Mouse (Mus musculus) heart, embryonic 14.5 days (tissue): ENCODE results near the gene Aqp9. TPM values are rescaled to one million over a fixed set of nuclear protein-coding genes. Genes with fewer than 3 reads are reported as not detected.

Experiments used
- ATAC-seq: fragments of 200-750 bp; cut with Nextera tagmentation; 2 replicates; pipeline ENCODE4 v1.8.0; 2017; ENCODE audit warnings: low read depth, moderate TSS enrichment; ENCODE audit not compliant: insufficient number of reproducible peaks, insufficient read depth, low FRiP score
- H3K27ac ChIP-seq, 2 experiments: fragments of 200-500 bp in 1 of 2; fragments of 300-500 bp in 1 of 2; sonication (generic) in 1 of 2; replicated peaks in 1 of 2; 2 replicates each; pipeline ENCODE4 v1.5.1; 2012 to 2014; ENCODE audit warnings: low read depth in 2 of 2, low read length in 2 of 2, control low read depth in 1 of 2, mild to moderate bottlenecking in 1 of 2, mixed read lengths in 1 of 2; ENCODE audit not compliant: control insufficient read depth in 1 of 2, insufficient read depth in 1 of 2
- H3K27me3 ChIP-seq: fragments of 300-500 bp; sonication (generic); 2 replicates; pipeline ENCODE4 v1.6.1; 2014; ENCODE audit warnings: mild to moderate bottlenecking, low read length, control low read depth; ENCODE audit not compliant: control insufficient read depth, insufficient read depth
- H3K36me3 ChIP-seq: fragments of 300-500 bp; sonication (generic); 2 replicates; pipeline ENCODE4 v1.6.1; 2014; ENCODE audit warnings: mild to moderate bottlenecking, control low read depth, low read length, mixed read lengths; ENCODE audit not compliant: control insufficient read depth, insufficient read depth
- H3K4me1 ChIP-seq, 2 experiments: fragments of 200-500 bp in 1 of 2; fragments of 300-500 bp in 1 of 2; sonication (generic) in 1 of 2; 2 replicates each; pipeline ENCODE4 v1.6.1; 2012 to 2014; ENCODE audit warnings: low read length in 2 of 2, control low read depth in 1 of 2, mixed read lengths in 1 of 2; ENCODE audit not compliant: control insufficient read depth in 2 of 2, insufficient read depth in 2 of 2
- H3K4me2 ChIP-seq: fragments of 300-500 bp; sonication (generic); 2 replicates; pipeline ENCODE4 v1.6.1; 2014; ENCODE audit warnings: mild to moderate bottlenecking, low read length
- H3K4me3 ChIP-seq, 2 experiments: fragments of 200-500 bp in 1 of 2; fragments of 300-500 bp in 1 of 2; sonication (generic) in 1 of 2; 2 replicates each; pipeline ENCODE4 v1.5.1; 2012 to 2014; ENCODE audit warnings: low read length in 2 of 2, mild to moderate bottlenecking in 2 of 2, control low read depth in 1 of 2, low read depth in 1 of 2, moderate library complexity in 1 of 2; ENCODE audit not compliant: control insufficient read depth in 1 of 2, insufficient read depth in 1 of 2
- H3K9ac ChIP-seq: fragments of 300-500 bp; sonication (generic); 2 replicates; pipeline ENCODE4 v1.6.1; 2014; ENCODE audit warnings: mild to moderate bottlenecking, low read length
- H3K9me3 ChIP-seq: fragments of 300-500 bp; sonication (generic); 2 replicates; pipeline ENCODE4 v1.6.1; 2016; ENCODE audit warnings: low read length, control low read depth; ENCODE audit not compliant: control insufficient read depth
- WGBS: fragments of 180-500 bp; shearing (Covaris S2); extraction: QIAGEN DNeasy Blood & Tissue Kit; methylation state at CpG from one replicate; pipeline ENCODE4 v1.1.7; 2014; 5-methylcytosine and 5-hydroxymethylcytosine counted together
- polyA plus RNA-seq: library from polyadenylated mRNA; unstranded; fragments of >200 nt; fragmentation: Nextera tagmentation; extraction: Ambion mirVana; gene quantifications from 2 replicates; pipeline ENCODE4 v1.2.1, GENCODE M21; 2014

Gene Aqp9
- polyA plus RNA-seq, 1 experiment from 2014 or later, result 0.22 TPM

DNA sequence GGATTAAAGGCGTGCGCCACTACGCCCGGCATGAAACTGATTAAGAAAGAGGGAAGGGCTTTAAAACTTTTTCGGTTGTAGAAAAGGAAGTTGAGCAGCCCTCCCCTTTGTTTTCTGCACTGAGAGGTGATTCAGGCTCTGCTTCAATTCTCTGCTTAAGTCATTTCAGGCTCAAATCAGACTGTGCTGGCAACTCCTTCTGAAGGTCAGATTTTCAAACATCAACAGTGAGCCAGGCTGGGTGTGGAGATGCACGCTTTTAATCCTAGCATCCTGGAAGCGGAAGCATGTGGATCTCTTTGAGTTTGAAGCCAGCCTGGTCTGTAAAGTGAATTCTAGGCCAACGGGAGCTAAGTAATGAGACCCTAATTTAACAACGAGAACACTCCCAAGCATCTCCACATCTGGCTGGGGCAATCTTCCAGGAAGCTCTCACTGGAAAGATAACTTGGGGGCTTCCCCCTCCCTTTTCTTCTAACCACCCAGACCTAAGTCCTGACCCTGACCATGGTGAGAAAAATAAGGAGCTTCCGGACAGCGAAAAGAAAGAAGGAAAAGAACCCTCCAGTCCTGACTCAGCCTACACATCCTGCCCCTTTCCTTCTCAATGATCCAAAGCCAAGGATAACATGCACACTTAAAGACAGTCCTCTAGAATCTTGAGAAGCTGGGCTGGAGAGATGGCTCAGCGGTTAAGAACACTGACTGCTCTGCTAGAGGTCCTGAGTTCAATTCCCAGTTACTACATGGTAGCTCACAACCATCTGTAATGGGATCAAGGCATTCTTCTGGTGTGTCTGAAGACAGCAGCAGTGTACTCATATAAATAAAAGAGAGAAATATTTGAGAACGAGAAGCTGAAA lies 7.4 kb downstream of the Aqp9 start:
- Histone ChIP-seq H3K4me1 (peaks cover 4 to 5% of the 10 kb centered on the region in 2 experiments; a peak in 3 of 4 replicates), H3K9ac (no peak overlapping the region), H3K36me3 (no peaks in the 10 kb centered on the region), H3K4me3 (no peak overlapping the region), H3K27me3 (no peaks in the 10 kb centered on the region), H3K27ac (no peak overlapping the region), H3K9me3 (no peaks in the 10 kb centered on the region), H3K4me2 (no peak overlapping the region)
- 85% methylated on average over 13 of the region's 13 CpGs for WGBS
- ATAC-seq, result no peak

GRCm38 (mm10) chr9:71159686-71160085 lies 8.8 kb downstream of the Aqp9 start:
- Histone ChIP-seq H3K27ac (no peak overlapping the region), H3K4me1 (peaks cover 4 to 5% of the 10 kb centered on the region in 2 experiments; a peak in 3 of 4 replicates), H3K9ac (no peak overlapping the region), H3K4me3 (no peak overlapping the region), H3K27me3 (no peaks in the 10 kb centered on the region), H3K9me3 (no peaks in the 10 kb centered on the region), H3K36me3 (no peaks in the 10 kb centered on the region), H3K4me2 (no peak overlapping the region)
- 87% methylated on average over 5 of the region's 5 CpGs for WGBS
- no peak for ATAC-seq

DNA sequence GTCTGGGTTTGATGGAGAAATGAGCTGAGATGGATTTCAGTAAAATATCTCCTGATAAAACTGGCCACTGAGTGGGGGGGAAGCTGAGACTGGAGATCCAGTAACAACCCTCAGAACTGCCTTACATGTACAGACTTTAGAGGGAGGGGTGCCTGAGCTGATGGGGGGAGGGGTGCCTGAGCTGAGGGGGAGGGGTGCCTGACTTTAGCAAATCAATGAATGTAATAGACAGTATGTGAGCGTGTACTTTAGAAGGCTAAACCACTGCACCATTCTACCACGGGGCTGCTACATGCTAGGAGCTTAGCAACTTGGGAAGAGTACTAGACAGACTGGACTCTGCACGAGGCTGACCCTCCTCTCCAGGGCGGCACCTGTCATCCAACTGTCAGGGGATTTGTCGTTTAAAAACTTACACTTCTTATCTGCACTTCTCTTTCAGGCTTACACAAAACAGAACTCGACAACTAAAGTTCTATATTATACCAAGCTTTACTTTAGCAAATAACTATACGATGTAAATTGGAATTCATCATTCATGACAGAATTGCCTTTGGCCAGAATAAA lies 9.3 kb downstream of the Aqp9 start:
- H3K4me1 ChIP-seq, result peaks cover 4 to 5% of the 10 kb centered on the region in 2 experiments; a peak in 3 of 4 replicates
- WGBS, result 51% methylated on average over 7 of the region's 7 CpGs
- H3K4me3 ChIP-seq, result no peak overlapping the region
- H3K9me3 ChIP-seq, result no peaks in the 10 kb centered on the region
- no peak overlapping the region for H3K4me2 ChIP-seq
- no peaks in the 10 kb centered on the region for H3K27me3 ChIP-seq
- no peak for ATAC-seq
- no peak overlapping the region for H3K9ac ChIP-seq
- no peak overlapping the region for H3K27ac ChIP-seq
- no peaks in the 10 kb centered on the region for H3K36me3 ChIP-seq

DNA sequence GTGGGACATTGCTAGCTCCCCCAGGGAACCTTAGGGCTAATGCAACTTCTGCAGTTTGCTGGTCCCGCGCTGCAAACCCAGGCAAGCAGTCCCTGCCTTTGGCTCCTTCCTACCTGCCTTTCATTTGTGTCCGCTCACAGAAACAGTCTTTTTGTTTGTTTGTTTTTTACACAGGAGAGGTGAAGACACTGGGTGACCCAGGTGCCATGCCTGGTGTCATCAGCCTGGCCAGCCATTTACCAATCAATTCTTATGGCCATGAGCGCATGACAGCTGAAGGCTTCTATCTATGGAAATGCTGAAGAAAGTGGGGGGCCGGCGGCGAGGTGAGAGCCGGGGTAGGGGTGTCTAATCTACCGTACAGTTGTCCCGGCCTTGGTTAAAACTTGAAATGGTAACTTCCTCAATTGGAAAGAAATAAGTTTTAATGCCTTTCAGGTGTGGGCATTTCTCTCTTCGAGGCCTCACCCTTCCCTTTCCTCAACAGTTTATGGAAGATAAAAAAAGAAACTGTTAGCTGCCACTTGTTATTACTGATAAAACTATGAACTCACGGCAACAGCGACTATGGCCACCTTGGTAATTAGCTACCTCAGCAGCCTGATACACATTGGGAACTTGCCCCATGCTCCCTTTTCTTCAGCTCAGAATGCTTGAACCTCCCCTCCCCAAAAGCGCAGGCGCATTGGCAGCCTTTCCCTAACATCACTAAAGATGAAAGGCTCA lies 10.4 kb downstream of the Aqp9 start:
- Histone ChIP-seq H3K36me3 (no peaks in the 10 kb centered on the region), H3K27me3 (no peaks in the 10 kb centered on the region), H3K4me3 (no peak overlapping the region), H3K4me1 (peaks cover 4 to 5% of the 10 kb centered on the region in 2 experiments; a peak in 3 of 4 replicates), H3K9me3 (no peaks in the 10 kb centered on the region), H3K27ac (no peak overlapping the region), H3K4me2 (no peak overlapping the region), H3K9ac (no peak overlapping the region)
- 78% methylated on average over 15 of the region's 15 CpGs for WGBS
- ATAC-seq, result no peak

GRCm38 (mm10) chr9:71156447-71157035 lies 11.9 kb downstream of the Aqp9 start:
- no peaks in the 10 kb centered on the region for H3K27me3 ChIP-seq
- H3K4me1 ChIP-seq, result peaks cover 4 to 5% of the 10 kb centered on the region in 2 experiments; a peak in 3 of 4 replicates
- no peak overlapping the region for H3K9ac ChIP-seq
- no peak overlapping the region for H3K4me3 ChIP-seq
- no peaks in the 10 kb centered on the region for H3K9me3 ChIP-seq
- H3K27ac ChIP-seq, result no peak overlapping the region
- H3K36me3 ChIP-seq, result no peaks in the 10 kb centered on the region
- 68% methylated on average over 9 of the region's 9 CpGs for WGBS
- no peak for ATAC-seq
- no peak overlapping the region for H3K4me2 ChIP-seq

DNA sequence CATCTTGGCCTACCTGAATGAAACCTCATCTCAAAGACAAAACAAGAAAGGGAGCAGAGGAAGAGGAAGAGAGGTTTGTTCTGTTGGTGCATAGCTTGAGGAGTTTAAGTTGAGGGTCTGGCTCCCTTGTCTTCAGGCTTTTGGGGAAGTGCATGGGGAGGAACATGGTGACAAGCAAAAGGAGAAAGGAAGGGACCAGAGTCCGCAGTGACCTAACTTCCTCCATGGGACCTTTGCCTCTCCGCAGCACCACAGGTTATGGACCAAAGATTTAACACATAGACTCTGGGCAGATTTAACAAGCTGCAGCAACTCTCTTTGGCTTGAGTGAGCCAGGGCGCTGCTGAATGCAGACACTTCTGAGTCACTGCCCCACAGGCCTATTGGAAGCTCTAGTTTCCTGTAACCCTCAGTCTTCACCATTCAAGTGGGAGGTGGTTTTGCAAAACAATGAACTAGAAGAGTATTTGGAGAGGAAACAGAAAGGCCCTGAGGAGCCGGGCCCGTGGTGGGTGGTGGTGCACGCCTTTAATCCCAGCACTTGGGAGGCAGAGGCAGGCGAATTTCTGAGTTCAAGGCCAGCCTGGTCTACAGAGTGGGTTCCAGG lies 13.0 kb downstream of the Aqp9 start:
- H3K4me3 ChIP-seq, result no peak overlapping the region
- WGBS, result 85% methylated on average over 7 of the region's 7 CpGs
- H3K9ac ChIP-seq, result no peak overlapping the region
- H3K9me3 ChIP-seq, result no peaks in the 10 kb centered on the region
- peaks cover 4 to 5% of the 10 kb centered on the region in 2 experiments; a peak in 3 of 4 replicates for H3K4me1 ChIP-seq
- H3K27me3 ChIP-seq, result no peaks in the 10 kb centered on the region
- H3K36me3 ChIP-seq, result no peaks in the 10 kb centered on the region
- H3K27ac ChIP-seq, result no peak overlapping the region
- H3K4me2 ChIP-seq, result no peak overlapping the region
- ATAC-seq, result no peak

DNA sequence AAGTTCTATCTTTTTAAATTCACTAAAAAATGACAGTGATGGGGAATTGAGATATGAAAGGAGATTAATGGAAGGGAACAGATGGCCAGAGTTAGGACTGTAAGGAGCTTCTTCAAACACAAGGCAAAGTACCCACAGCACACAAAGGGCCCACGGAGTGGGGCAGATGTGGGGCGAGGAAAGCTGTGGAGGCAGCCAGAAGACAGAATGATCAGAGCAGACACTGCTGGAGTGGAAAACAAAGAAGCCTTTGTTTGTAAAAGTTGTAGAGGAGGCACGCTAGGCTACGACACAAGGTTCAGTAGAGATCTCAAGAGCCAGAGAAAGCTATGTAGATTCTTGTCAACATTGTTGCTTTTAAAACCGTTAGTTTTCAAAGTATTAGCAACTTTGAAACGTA lies 17.1 kb downstream of the Aqp9 start:
- Histone ChIP-seq H3K4me2 (no peak overlapping the region), H3K27ac (no peak overlapping the region), H3K9ac (no peak overlapping the region), H3K27me3 (no peaks in the 10 kb centered on the region), H3K4me1 (peaks cover 0 to 3% of the 10 kb centered on the region in 2 experiments; a peak in 2 of 4 replicates), H3K9me3 (no peaks in the 10 kb centered on the region), H3K4me3 (no peak overlapping the region), H3K36me3 (no peaks in the 10 kb centered on the region)
- no peak for ATAC-seq
- 75% methylated on average over 6 of the region's 6 CpGs for WGBS
